Mouse (Mus musculus): Measurements from ENCODE around the gene Met.

DNA sequence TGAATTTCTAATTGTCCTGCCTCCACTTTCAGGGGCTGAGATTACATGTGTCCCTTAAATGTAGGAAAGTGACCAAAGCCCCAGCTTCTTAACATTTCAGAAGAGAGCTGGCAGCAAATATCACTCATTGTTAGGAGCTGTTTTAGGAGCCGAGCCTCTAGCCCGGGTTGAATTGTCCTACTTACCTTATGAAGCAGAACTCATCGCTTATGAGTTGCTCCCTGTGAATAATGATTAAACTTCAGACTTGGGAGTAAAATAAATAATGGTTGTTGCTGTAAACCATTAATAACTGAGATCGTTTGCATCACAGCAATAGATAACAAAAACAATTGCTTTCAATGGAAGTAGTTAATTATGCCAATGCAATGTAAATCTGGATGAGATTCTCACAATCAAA is 20.3 kb upstream of the Met start:
- TF ChIP-seq CTCF (IDR thresholded peaks at IDR 0.05) (no peak), POLR2A (IDR thresholded peaks at IDR 0.05; ENCODE audit: insufficient read depth, low read depth, low read length) (no peak)

All from heart, adult 2 months (tissue).